Mouse (Mus musculus) megakaryocyte, adult 5-6 weeks (primary cell): ENCODE measurements around the gene Gm6205. TPM values are rescaled to one million over a fixed set of nuclear protein-coding genes. Genes with fewer than 3 reads are reported as not detected.
"Not testable (repeated sequence)": the region's sequence is repeated elsewhere in the genome, so short reads cannot be mapped to it uniquely, and the experiment has no call there.

Source experiments
- ATAC-seq: 2 replicates; pipeline ENCODE4 v1.8.0; 2016; ENCODE audit warnings: mild to moderate bottlenecking, inconsistent platforms; ENCODE audit not compliant: poor library complexity, severe bottlenecking
- total RNA-seq, 2 experiments: library from RNA; stranded (forward) in 1 of 2; stranded (reverse) in 1 of 2; fragments of 153-499, 151-499 nt in 1 of 2; fragments of 221-1000, 200-1000 nt in 1 of 2; gene quantifications; 2 replicates each; pipeline versions ENCODE4 v1.2.3 to v1.2.4; 2015 to 2017

The Gm6205 gene
- not detected in 2 replicates for total RNA-seq (2015)
- not detected in 2 replicates for total RNA-seq (2017)

GRCm38 (mm10) chr5:94648082-94648481 lies at the start of gene Gm6205:
Gene Gm6205, plus strand, starts transcription at chr5:94648382.
- ATAC-seq = not testable (repeated sequence)

- not testable (repeated sequence) for ATAC-seq
These were observed 31.9 kb upstream of the Gm6205 start, which contains the start of gene Gm3147 for GRCm38 (mm10) chr5:94616242-94616641. Gene Gm3147, minus strand, starts transcription at chr5:94616342.

GRCm38 (mm10) chr5:94623679-94624078 lies 24.5 kb upstream of the Gm6205 start, which contains the start of gene Gm6509:
Gene Gm6509, plus strand, starts transcription at chr5:94623979.
- ATAC-seq = not testable (repeated sequence)

Other genes starting within 250 kb of the Gm6205 start
- not detected in 2 replicates for gene Gm7682, start 202.6 kb upstream of the Gm6205 start, total RNA-seq (2015)
- not detected in 2 replicates for gene Gm7682, start 202.6 kb upstream of the Gm6205 start, total RNA-seq (2017)
- not detected in 2 replicates for gene Gm3139, start 122.1 kb upstream of the Gm6205 start, total RNA-seq (2015)
- not detected in 2 replicates for gene Gm3139, start 122.1 kb upstream of the Gm6205 start, total RNA-seq (2017)
- not detected in 2 replicates for gene Gm3147, start 32.0 kb upstream of the Gm6205 start, total RNA-seq (2015)
- gene Gm3147, start 32.0 kb upstream of the Gm6205 start, total RNA-seq (2017) = not detected in 2 replicates
- gene Gm6509, start 24.4 kb upstream of the Gm6205 start, total RNA-seq (2015) = not detected in 2 replicates
- not detected in 2 replicates for gene Gm6509, start 24.4 kb upstream of the Gm6205 start, total RNA-seq (2017)
- not detected in 2 replicates for gene Gm3183, start 217.1 kb downstream of the Gm6205 start, total RNA-seq (2015)
- not detected in 2 replicates for gene Gm3183, start 217.1 kb downstream of the Gm6205 start, total RNA-seq (2017)